Mouse (Mus musculus): ENCODE data around the gene Cfap74.
"Not testable (repeated sequence)": the region's sequence is repeated elsewhere in the genome, so short reads cannot be mapped to it uniquely, and the experiment has no call there.

Cfap74 gene

DNA sequence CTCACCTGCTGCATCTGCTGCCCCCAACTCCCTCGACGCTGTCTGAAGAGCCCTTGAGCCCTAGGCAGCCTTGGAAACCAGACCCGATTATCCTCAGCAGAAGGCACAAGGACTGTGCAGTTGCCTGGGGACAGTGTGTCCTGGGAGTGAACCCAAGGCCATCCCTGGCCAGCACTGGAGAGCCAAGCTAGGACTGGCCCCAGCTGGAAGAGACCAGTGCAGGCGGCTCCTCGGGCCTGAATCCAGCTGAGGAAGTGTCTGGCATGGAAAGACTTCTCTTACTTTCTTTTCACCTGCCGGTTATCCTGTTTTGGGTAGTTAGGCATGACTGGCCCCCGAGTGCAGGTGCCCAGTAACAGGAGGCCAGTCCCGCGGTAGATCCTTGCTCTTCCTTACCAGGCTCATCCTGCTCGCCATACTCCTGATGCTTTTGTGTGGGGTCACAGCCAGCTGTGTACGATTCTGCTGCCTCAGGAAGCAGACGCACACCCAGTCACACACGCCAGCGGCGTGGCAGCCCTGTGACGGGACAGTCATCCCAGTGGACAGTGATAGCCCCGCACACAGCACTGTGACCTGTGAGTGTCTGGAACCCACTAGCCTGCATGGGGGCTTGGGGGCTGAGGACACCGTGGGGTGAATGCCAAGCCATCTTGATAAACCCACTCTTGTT lies 60.7 kb downstream of the Cfap74 start:
- no peak for DNase-seq (ENCODE audit: low read depth, low spot score)

DNA sequence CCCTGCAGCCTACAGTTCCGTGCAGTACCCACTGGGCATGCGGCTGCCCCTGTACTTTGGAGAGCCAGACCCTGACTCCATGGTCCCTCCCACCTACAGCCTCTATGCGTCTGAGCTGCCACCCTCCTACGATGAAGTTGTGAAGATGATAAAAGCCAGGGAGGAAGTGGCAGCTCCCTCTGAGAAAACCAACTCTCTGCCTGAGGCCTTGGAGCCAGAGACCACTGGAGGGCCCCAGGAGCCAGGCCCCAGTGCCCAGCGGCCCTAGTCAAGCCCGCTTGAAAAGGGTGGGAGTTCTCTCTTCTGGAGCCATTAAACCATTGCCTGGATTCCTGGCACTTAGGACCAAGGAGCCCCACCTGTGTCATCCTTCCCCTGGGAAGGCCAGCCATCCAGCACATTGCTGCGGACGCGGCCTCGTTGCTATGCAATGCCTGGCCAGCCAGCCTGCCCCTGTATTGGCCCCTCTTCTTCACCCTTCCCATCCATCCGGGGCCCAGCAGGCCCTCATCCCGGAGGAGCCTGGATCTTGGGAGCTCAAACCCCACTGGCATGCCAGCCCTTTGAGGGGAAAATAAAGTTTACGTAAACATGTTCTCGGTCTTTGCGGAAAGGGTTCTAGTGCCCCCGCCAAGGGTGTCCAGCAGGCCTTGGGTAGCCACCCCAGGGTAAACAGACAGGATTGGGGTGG lies 61.4 kb downstream of the Cfap74 start:
- DNase-seq (ENCODE audit: low read depth, low spot score): no peak

DNA sequence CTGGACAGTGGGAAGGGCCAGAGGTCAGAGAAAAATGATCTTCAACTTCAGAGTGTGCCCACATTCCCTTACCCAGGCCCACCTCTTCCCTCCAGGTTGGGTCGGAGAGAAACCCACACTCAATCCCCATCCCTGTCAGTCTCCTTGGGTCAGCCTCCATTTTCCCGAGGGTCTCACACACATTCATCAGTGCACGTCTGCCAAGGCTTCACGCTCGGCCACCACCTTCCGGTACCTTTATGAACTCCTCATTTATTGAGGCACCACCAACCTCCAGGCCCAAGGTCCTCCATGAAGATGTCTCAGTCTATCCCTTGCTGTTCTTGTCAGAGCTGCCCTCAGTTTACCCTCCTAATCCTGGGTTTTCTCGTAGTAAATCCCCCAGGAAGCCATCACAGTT lies 62.0 kb downstream of the Cfap74 start:
- no peak for DNase-seq (ENCODE audit: low read depth, low spot score)

DNA sequence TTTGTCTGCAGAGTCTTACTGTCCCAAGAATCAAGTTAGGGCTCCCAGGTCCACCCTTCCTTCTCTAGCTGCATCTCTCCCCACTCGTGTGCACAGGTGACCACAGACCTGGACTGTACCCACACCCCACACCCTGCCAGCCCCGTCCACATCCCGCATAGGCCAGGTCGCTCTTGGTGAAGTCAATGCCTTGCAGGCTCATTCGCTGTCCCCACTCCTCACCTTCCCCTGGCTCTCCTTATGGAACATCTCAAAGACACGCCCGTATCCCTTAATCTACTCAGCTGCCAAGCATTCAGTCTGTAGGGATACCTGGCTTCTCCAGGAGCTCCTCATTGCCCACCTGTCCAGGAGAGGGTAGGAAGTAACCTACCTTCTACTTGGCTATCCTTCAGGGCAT lies 62.4 kb downstream of the Cfap74 start:
- no peak for DNase-seq (ENCODE audit: low read depth, low spot score)

DNA sequence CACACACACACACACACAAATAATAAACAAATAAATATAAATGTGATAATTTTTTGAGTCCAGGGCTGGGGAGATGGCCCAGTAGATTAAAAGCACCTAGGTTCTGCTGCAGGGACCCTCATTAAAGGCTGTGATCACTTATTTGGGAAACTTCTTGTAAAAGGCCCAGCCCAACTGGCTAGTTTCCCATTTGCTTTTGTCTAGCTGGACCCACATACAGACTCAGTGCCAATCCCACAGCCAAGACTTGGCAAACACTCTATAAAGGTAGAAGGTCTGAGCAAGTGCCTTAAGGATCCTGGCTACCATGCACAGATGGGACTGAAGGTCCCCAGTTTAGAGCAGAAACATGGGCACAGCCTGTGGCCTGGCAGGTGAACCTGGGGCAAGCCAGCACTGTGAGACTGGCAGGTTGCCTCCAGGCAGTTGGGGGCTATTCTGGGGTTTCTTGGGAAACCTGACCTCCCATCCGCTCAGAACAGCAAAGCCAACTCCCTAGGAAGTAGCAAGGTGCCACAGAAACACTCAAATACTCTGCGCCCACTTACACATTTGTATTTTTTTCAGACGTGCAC lies 63.8 kb downstream of the Cfap74 start:
- DNase-seq (ENCODE audit: low read depth, low spot score): no peak

DNA sequence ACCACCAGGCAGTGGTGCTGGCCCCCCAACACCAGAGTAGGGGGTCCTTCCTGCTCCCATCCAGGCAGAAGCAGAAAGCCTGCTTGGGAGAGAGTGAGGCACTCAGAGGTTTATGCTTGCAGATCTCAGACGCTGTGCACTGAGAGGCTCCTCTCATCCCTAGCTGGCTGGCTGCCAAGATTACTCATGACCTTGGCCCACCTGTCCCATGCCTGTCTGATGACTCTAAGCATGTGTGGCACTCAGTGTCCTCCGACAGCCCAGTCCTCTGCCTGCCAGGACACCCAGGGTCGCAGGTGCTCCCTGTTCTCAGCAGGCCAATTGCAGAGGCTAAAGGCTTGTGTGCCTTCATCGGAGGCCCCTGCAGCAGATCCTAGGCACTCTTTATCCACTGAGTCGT lies 64.3 kb downstream of the Cfap74 start:
- DNase-seq (ENCODE audit: low read depth, low spot score): peak; percentile 65

DNA sequence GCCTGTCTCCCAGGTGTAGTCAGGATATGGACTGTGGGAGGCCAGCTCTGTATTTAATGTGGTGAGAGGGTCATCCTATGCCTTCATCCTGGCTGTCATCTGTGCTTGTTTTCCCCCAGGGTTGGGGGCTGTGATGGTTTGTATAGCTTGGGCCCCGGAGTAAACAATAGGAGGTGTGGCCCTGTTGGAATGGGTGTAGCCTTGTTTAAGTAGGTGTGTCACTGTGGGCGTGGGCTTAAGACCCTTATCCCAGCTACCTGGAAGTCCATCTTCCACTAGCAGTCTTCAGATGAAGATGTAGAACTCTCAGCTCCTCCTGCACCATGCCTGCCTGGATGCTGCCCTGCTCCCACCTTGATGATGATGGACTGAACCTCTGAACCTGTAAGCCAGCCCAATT lies 64.8 kb downstream of the Cfap74 start:
- DNase-seq (ENCODE audit: low read depth, low spot score): not testable (repeated sequence)

DNA sequence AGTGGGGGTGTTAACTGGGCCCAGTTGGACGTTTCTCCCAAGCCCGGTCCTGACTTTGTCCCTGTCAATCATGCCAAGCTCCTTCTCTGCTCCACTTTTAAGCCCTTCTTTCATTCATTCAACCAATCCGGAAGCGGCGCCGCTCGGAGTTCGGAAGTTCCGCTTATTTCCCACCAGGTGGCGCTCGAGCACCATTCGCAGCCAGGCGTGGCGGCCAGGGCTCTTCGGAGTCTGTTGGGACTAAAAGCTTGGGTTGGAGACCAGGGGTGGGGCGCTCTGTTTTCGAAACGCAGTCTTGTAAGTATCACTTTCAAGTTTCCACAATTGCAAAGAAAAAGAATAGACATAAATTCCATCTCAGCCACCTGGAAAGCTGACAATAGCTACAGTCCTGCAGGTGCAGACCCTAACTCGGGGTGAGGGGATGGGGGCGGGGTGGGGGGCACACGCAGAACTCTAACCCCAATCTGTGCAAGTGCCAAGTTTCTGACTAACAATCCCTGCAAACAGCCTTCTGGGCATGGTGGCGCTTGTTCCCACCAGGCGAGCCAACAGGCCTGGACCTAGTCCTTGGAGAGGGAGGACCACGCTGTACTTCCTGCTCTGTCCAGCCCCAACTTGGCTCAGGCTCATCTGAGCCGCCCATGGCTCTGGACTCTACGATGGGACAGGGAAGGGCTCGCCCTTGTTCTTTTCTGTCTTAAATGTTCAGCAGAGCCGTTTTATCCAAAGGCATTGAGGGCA lies 72.6 kb downstream of the Cfap74 start:
- peak; percentile 74 for DNase-seq (ENCODE audit: low read depth, low spot score)

DNA sequence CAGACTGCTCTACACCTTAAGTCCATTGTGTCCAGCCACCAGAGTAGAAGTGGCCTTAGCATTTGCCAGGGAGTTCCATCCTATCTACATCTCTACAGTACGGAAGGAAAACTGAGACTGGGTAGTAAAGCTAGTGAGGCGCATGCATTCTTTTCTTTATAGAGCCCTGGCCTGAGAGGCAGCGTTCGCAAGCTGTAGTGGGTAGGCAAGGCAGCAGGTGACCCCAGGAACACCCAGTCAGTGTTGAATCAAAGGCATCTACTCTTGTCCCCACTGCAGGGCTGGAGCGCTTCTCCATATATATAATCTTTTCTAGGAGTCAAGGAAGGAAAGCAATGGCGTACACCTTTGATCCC lies 73.1 kb downstream of the Cfap74 start:
- no peak for DNase-seq (ENCODE audit: low read depth, low spot score)

DNA sequence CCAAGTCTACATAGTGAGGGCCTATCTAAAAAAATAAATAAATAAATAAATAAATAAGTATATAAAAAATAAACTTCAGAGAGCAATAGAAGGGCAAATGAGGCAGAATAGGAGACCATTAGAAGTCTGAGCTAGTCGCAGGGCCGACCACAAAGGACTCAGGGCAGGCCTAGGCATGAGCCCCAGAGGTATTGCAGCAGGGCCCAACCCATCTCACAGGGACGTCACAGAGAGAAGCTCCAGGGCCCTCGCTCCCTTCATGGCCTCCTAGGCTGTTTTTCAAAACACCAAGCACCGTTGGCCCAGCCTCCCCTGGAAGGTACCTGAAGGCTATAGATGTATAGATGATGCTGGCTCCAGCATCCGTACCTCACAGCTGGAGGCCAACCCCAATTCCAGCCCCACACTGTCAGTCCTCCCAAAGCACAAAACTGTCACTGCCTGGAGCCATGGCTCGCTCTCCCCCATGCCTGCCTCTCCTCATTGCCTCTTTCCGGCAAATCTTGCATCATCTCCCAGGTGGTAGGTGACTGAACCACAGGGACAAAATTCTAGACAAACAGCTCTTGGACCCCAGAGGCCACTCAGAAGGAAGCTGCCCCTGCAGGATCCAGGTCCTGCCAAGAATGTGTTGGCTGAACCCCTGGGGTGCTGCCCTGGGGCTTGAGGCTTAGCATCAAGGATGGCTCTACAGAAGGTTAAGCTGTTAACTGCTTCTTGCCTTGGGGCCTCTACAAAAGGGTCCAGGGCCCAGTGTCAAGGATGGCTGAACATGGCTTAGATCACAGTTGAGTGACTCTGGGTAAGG lies 73.9 kb downstream of the Cfap74 start:
- DNase-seq (ENCODE audit: low read depth, low spot score): no peak

DNA sequence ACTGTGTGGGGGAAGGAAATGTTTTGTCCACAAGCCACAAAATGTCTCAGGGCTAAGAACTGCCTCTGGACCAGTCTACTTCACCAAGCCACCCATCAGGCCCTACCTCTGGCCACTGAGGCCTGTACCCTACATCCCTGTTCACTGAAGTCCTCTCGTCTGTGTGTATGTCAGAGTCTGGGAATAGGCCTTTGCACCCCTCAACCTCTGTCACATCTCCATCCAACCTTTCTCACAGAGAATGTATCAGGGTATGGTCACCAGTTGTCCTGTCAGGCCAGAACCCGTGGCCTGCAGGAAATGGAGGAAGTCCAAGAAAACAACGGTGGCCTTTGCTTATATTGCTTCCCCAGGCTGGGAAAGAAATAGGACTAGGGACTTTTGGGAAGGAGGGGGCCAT lies 76.5 kb downstream of the Cfap74 start:
- DNase-seq (ENCODE audit: low read depth, low spot score): no peak

DNA sequence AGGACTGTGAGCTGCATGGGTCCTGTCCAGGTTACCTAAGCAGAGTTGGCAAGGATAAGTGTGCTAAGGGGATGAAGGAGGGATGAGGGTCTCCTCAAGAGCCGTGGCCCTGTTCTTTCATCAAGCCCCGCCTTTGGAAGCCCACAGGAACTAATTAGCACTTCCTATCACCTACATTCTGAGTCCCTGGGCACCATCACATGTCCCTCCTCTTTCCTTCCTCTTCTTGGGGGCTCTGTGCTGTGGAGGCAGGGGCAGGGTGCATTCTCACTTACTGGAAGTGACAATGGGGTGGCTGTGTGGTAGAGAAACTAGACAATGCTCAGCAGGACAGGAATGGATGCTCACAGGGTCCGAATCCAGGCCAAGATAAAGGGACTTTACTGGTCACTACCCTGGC lies 78.8 kb downstream of the Cfap74 start:
- DNase-seq (ENCODE audit: low read depth, low spot score): no peak

DNA sequence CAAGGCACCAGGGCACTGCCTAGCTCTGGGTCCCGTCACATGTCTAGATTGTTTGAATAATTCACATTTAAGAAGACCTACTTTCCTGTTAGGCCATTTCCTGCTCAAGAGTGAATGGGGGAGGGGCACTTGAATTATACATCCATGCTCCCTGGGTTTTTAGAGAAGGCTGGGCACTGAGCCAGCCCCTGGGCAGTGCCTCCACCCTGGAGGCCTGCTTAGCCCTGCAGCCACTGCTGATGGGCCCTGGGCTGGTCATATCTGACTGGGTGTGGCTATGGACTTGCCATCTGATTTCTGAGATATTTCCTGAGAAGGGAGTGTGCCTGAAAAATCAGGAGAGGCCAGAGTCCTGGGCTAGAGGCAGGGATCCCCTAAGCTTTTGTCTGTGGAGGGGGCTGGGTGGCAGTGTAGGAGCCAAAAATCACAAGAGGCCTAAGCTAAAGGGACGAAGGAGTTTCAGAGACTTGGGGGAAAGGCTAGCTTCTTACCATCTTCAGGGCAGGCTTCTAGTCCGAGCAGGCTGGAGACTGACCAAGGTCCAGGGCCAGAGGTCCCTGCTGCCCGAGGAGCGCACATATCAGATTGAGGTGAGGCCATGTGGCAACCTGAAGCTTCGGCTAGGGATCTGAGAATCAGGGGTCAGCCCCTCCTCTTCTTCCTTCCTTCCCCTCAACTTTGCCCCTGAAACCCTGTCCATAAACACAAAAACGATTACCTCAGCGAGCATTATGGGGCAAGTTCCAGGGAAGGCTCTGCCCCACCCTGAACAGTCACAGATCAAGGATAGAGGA lies 79.4 kb downstream of the Cfap74 start:
- no peak for DNase-seq (ENCODE audit: low read depth, low spot score)

DNA sequence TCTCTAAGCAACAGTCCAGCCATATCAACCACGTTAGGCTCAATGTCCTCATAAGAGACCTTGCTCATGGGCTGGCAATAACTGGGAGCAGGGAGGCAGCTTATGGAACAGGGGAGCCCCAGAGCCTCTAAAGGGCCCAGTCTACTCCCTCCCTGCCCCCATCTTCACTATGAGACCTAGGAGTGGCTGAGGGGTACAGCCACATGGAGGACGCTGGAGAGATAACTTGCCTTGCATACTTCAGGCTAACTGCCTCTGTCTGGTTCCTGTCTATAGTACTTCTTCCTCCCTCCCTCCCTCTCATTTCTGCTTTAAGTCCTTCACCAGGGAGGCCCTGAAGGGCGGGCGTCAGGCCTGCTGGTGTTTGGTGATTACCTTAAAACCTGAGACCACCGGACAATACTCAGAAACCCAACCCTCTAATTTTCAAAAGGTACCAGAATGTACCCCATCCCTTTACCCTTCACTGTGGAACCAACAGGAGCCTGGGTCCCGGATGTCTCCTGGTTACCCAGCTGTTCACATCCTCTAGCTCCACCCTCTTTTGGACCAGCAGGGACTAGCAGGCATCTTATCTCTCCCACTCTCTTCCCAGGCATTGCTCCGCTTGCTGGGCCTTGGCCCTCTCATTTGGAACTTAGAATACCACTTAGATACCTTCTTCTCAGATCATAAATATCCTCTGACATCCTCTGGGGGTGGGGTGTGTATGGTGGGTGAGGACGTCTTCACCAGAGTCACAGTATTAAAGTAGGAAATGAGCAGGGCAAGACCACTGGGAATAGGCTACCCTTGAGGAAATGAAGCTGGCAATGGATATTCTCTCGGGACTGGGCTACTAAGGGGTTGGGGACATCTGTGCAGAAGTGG lies 80.3 kb downstream of the Cfap74 start:
- no peak for DNase-seq (ENCODE audit: low read depth, low spot score)

DNA sequence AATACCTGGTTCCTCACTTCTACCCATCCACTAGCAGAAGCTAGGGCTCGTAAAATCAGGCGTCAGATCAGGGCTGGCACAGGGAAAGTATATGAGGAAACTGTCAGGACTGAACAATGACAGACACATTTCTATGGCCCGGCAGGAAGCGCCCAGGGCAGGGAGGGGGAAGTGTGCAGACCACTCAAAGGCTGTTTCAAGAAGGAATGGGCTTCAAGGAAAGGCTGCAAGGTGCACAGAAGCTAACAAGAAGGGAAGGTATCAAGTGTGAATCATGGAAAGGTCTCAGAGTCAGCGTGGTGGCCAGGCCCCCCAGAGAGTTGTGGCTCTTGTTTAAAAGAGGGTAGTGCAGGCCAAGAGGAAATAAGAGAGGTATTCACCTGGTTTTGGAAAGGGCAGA lies 81.5 kb downstream of the Cfap74 start:
- no peak for DNase-seq (ENCODE audit: low read depth, low spot score)

DNA sequence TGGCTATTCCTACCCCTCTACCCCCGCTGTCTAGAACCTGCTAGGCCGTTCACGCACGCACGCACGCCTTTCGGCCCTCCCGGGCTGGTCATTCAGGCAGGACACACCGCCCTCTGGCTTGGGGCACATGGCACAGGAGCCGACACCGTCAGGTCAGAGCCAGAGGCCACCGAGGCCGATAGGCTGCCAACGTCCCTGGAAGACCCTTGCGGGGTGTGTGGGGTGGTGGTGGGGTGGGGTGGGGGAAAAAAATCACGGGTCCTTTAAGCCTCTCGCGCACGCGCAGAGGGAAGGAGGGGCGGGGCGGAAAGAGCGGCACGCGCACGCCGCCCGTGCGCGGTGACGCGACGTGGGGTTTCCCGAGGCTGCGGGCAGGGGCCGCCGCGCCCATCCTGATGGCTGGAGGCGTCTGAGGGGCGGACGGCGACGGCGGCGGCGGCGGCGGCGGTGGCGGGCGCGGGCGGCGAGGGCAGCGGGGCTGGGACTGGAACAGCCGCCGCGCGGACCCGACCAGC lies 82.1 kb downstream of the Cfap74 start, which contains the start of gene Gnb1:
TSS of gene Gnb1 (plus strand) at position 372 of the 515 bp plus-strand sequence.
- DNase-seq (ENCODE audit: low read depth, low spot score): peak; percentile 88

DNA sequence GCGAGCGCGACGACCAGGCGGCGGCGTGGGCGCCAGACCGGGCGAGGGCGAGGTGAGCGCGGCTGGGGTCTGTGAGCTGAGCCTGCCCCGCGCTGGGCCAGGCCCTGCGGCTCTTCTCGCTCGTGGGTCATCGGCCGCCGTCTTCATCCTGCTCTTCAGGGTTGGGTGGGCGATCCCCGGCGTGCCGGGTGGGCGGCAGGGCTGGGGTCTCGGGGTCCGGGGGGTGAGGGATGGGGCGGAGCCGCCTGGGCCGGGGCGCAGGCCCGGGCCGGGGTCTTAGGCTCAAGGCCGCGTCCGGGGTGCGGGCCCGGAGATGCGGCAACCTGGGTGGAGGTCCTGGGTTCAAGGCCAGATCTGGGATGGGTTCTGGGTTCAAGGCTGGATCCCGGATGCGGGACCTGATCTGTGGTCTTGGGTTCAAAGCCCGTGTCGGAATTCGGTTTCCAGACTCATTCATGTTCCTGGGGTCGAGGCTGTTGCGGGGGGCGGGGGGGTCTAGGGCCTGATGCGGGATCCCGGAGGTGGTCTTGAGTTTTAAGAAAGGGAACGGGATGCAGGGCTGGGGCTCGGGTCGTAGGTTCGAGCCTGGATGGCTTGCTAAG lies 82.6 kb downstream of the Cfap74 start:
- no peak for DNase-seq (ENCODE audit: low read depth, low spot score)

DNA sequence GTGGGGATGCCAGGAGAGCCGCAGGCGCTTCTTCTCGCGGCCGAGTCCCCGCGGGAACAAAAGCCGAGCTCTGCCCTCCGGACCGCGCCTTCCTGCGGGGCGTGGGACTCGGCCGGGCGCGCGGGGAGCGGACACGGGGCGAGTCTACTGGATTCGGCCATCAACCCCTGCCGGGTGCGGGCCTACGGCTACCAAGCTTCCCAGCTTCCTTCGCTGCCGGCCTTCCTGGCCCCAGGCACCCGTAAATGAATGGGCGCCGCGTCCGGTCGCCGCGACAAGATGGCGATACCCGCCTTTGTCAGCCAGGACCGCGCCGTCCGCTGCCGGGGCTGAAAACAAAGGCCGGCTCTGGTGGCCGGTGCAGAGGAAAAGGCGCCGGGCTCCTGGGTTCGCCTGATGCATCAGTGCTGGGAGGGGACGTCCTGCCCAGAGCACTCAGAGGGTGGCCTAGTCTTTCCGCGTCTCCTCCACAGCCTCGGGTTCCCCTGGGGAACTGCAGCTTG lies 83.2 kb downstream of the Cfap74 start:
- DNase-seq (ENCODE audit: low read depth, low spot score): no peak

DNA sequence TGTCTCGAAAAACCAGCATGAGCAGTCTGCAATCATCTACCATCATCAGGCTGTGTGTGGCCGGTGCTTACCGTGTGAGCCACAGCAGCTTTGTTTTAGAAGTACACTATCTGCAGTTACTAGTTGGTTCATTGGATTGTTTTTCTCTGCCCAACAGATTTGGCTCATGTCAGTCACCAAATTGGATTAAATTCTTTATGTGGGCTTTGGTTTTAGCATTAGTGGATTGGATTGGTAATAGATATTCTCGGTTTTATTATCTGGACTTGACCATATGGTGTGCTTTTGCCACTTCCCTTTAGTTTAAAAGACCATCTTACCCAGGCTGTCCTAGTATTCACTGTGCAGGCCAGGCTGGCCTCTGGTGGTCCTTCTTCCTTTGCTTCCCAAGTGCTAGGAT lies 85.9 kb downstream of the Cfap74 start:
- DNase-seq (ENCODE audit: low read depth, low spot score): peak; percentile 65
